Mouse (Mus musculus): ENCODE data around the gene Dnaaf1.

The Dnaaf1 gene

GRCm38 (mm10) chr8:119623061-119623460 is 48.0 kb downstream of the Dnaaf1 start:
- DNase-seq (ENCODE audit: extremely low spot score): no peak

- DNase-seq (ENCODE audit: extremely low spot score): no peak
These were observed 48.7 kb downstream of the Dnaaf1 start for GRCm38 (mm10) chr8:119623744-119624143.

- no peak for DNase-seq (ENCODE audit: extremely low spot score)
These were observed 49.9 kb downstream of the Dnaaf1 start for GRCm38 (mm10) chr8:119624916-119625315.

- no peak for DNase-seq (ENCODE audit: extremely low spot score)
These were observed 50.8 kb downstream of the Dnaaf1 start for GRCm38 (mm10) chr8:119625788-119626187.

- DNase-seq (ENCODE audit: extremely low spot score): no peak
These were observed 52.2 kb downstream of the Dnaaf1 start for GRCm38 (mm10) chr8:119627199-119627598.

- DNase-seq (ENCODE audit: extremely low spot score): peak; percentile 60
These were observed 52.8 kb downstream of the Dnaaf1 start for GRCm38 (mm10) chr8:119627613-119628359.

GRCm38 (mm10) chr8:119630841-119631240 is 55.8 kb downstream of the Dnaaf1 start:
- no peak for DNase-seq (ENCODE audit: extremely low spot score)

GRCm38 (mm10) chr8:119632246-119632645 is 57.2 kb downstream of the Dnaaf1 start:
- no peak for DNase-seq (ENCODE audit: extremely low spot score)

- DNase-seq (ENCODE audit: extremely low spot score): no peak
These were observed 57.9 kb downstream of the Dnaaf1 start for GRCm38 (mm10) chr8:119632909-119633308.

- DNase-seq (ENCODE audit: extremely low spot score): no peak
These were observed 59.7 kb downstream of the Dnaaf1 start for GRCm38 (mm10) chr8:119634616-119635336.

- DNase-seq (ENCODE audit: extremely low spot score): no peak
These were observed 60.3 kb downstream of the Dnaaf1 start, which contains the start of gene Kcng4 for GRCm38 (mm10) chr8:119635378-119635777. Gene Kcng4 (minus strand): TSS chr8:119635680.

GRCm38 (mm10) chr8:119635958-119636357 is 60.9 kb downstream of the Dnaaf1 start:
- no peak for DNase-seq (ENCODE audit: extremely low spot score)

GRCm38 (mm10) chr8:119636766-119637165 is 61.7 kb downstream of the Dnaaf1 start:
- no peak for DNase-seq (ENCODE audit: extremely low spot score)

- DNase-seq (ENCODE audit: extremely low spot score): no peak
These were observed 62.3 kb downstream of the Dnaaf1 start for GRCm38 (mm10) chr8:119637381-119637780.

GRCm38 (mm10) chr8:119638261-119638660 is 63.2 kb downstream of the Dnaaf1 start:
- DNase-seq (ENCODE audit: extremely low spot score): no peak

- DNase-seq (ENCODE audit: extremely low spot score): no peak
These were observed 64.8 kb downstream of the Dnaaf1 start for GRCm38 (mm10) chr8:119639798-119640197.

GRCm38 (mm10) chr8:119641058-119641457 is 66.0 kb downstream of the Dnaaf1 start:
- DNase-seq (ENCODE audit: extremely low spot score): no peak

- DNase-seq (ENCODE audit: extremely low spot score): no peak
These were observed 67.9 kb downstream of the Dnaaf1 start for GRCm38 (mm10) chr8:119642960-119643359.

- DNase-seq (ENCODE audit: extremely low spot score): no peak
These were observed 69.5 kb downstream of the Dnaaf1 start for GRCm38 (mm10) chr8:119644429-119644960.

- no peak for DNase-seq (ENCODE audit: extremely low spot score)
These were observed 70.1 kb downstream of the Dnaaf1 start for GRCm38 (mm10) chr8:119644981-119645597.

- DNase-seq (ENCODE audit: extremely low spot score): no peak
These were observed 71.2 kb downstream of the Dnaaf1 start for GRCm38 (mm10) chr8:119646197-119646596.

GRCm38 (mm10) chr8:119646846-119647245 is 71.8 kb downstream of the Dnaaf1 start:
- no peak for DNase-seq (ENCODE audit: extremely low spot score)
